Mouse (Mus musculus): ENCODE measurements at regions not wholly inside any gene's neighbourhood (a gene's known extent, or its start where the extent isn't known, plus 50 kb on each side); places are given as distances from the start of the nearest gene placed in this dataset.
A peak's percentile ranks its signal among the peaks of the same experiment; 100 is the strongest.

- DNase-seq (ENCODE audit: low spot score in 2 of 2): peak in 1 of 2 experiments; percentile 27
These were observed 1083.0 kb upstream of the Dsel start for GRCm38 (mm10) chr1:112947551-112948310.

Measured in layer of hippocampus, adult 18-20 months (tissue).